Mouse (Mus musculus): Measurements from ENCODE around the gene Spon1. TPM values are rescaled to one million over a fixed set of nuclear protein-coding genes. Genes with fewer than 3 reads are reported as not detected.
A peak's percentile ranks its signal among the peaks of the same experiment; 100 is the strongest.

Spon1 gene
- polyA plus RNA-seq, 2 experiments: 9.0 to 13.8 TPM

GRCm38 (mm10) chr7:114063534-114063933, 297.7 kb downstream of the Spon1 start:
- Histone ChIP-seq H3K4me1 (ENCODE audit: control insufficient read depth, insufficient read depth, low read length) (peaks cover 14% of the 10 kb centered on the region), H3K9ac (ENCODE audit: low read depth, low read length, severe bottlenecking) (no peak overlapping the region), H3K4me2 (replicated peaks; ENCODE audit: low read depth, low read length, severe bottlenecking) (no peak overlapping the region), H3K36me3 (ENCODE audit: control insufficient read depth, insufficient read depth, low read length) (no peaks in the 10 kb centered on the region), H3K27ac (replicated peaks; ENCODE audit: low read depth, low read length) (no peak overlapping the region), H3K9me3 (ENCODE audit: control insufficient read depth, low read length) (no peaks in the 10 kb centered on the region), H3K27me3 (ENCODE audit: control insufficient read depth, insufficient read depth, low read length) (no peaks in the 10 kb centered on the region), H3K4me3 (replicated peaks; ENCODE audit: low read length) (no peak overlapping the region)
- no peak for ATAC-seq (ENCODE audit: low FRiP score, low read depth)
- WGBS: 50% methylated on average over 8 of the region's 8 CpGs
- no peak for DNase-seq (ENCODE audit: low spot score)
- TF ChIP-seq POLR2A (IDR thresholded peaks at IDR 0.05; ENCODE audit: borderline replicate concordance, extremely low read depth, insufficient read depth, insufficient read length): no peak

GRCm38 (mm10) chr7:114063966-114064365, 298.2 kb downstream of the Spon1 start:
- no peaks in the 10 kb centered on the region for H3K9me3 ChIP-seq (ENCODE audit: control insufficient read depth, low read length)
- H3K27ac ChIP-seq (replicated peaks; ENCODE audit: low read depth, low read length): no peak overlapping the region
- 70% methylated on average over 6 of the region's 6 CpGs for WGBS
- no peak overlapping the region for H3K4me3 ChIP-seq (replicated peaks; ENCODE audit: low read length)
- DNase-seq (ENCODE audit: low spot score) (no peak), ATAC-seq (ENCODE audit: low FRiP score, low read depth) (no peak)
- TF ChIP-seq POLR2A (IDR thresholded peaks at IDR 0.05; ENCODE audit: borderline replicate concordance, extremely low read depth, insufficient read depth, insufficient read length): no peak
- no peaks in the 10 kb centered on the region for H3K27me3 ChIP-seq (ENCODE audit: control insufficient read depth, insufficient read depth, low read length)
- no peak overlapping the region for H3K9ac ChIP-seq (ENCODE audit: low read depth, low read length, severe bottlenecking)
- no peak overlapping the region for H3K4me2 ChIP-seq (replicated peaks; ENCODE audit: low read depth, low read length, severe bottlenecking)
- peaks cover 14% of the 10 kb centered on the region for H3K4me1 ChIP-seq (ENCODE audit: control insufficient read depth, insufficient read depth, low read length)
- no peaks in the 10 kb centered on the region for H3K36me3 ChIP-seq (ENCODE audit: control insufficient read depth, insufficient read depth, low read length)

GRCm38 (mm10) chr7:114065407-114066185, 299.8 kb downstream of the Spon1 start:
- H3K27ac ChIP-seq (replicated peaks; ENCODE audit: low read depth, low read length): no peak overlapping the region
- peaks cover 14% of the 10 kb centered on the region for H3K4me1 ChIP-seq (ENCODE audit: control insufficient read depth, insufficient read depth, low read length)
- H3K4me3 ChIP-seq (replicated peaks; ENCODE audit: low read length): no peak overlapping the region
- H3K27me3 ChIP-seq (ENCODE audit: control insufficient read depth, insufficient read depth, low read length): no peaks in the 10 kb centered on the region
- H3K36me3 ChIP-seq (ENCODE audit: control insufficient read depth, insufficient read depth, low read length): no peaks in the 10 kb centered on the region
- peak; percentile 22 for DNase-seq (ENCODE audit: low spot score)
- 24% methylated on average over 11 of the region's 11 CpGs for WGBS
- H3K9ac ChIP-seq (ENCODE audit: low read depth, low read length, severe bottlenecking): no peak overlapping the region
- TF ChIP-seq POLR2A (IDR thresholded peaks at IDR 0.05; ENCODE audit: borderline replicate concordance, extremely low read depth, insufficient read depth, insufficient read length): no peak
- peak overlapping the region; percentile 21; the same call in 1 of the 2 replicates for H3K4me2 ChIP-seq (replicated peaks; ENCODE audit: low read depth, low read length, severe bottlenecking)
- no peak for ATAC-seq (ENCODE audit: low FRiP score, low read depth)
- H3K9me3 ChIP-seq (ENCODE audit: control insufficient read depth, low read length): no peaks in the 10 kb centered on the region

- whole genome bisulfite sequencing: 5% methylated on average over 14 of the region's 14 CpGs
- H3K27ac ChIP-seq (replicated peaks; ENCODE audit: low read depth, low read length): no peak overlapping the region
Measured at GRCm38 (mm10) chr7:114066529-114067178, 300.9 kb downstream of the Spon1 start.

GRCm38 (mm10) chr7:114068956-114069533, 303.2 kb downstream of the Spon1 start:
- Histone ChIP-seq H3K36me3 (ENCODE audit: control insufficient read depth, insufficient read depth, low read length) (no peaks in the 10 kb centered on the region), H3K4me1 (ENCODE audit: control insufficient read depth, insufficient read depth, low read length) (peaks cover 26% of the 10 kb centered on the region), H3K27me3 (ENCODE audit: control insufficient read depth, insufficient read depth, low read length) (no peaks in the 10 kb centered on the region), H3K4me2 (replicated peaks; ENCODE audit: low read depth, low read length, severe bottlenecking) (no peak overlapping the region), H3K9ac (ENCODE audit: low read depth, low read length, severe bottlenecking) (no peak overlapping the region), H3K27ac (replicated peaks; ENCODE audit: low read depth, low read length) (no peak overlapping the region), H3K9me3 (ENCODE audit: control insufficient read depth, low read length) (no peaks in the 10 kb centered on the region), H3K4me3 (replicated peaks; ENCODE audit: low read length) (no peak overlapping the region)
- WGBS: 71% methylated on average over 11 of the region's 11 CpGs
- DNase-seq (ENCODE audit: low spot score): no peak
- no peak for ATAC-seq (ENCODE audit: low FRiP score, low read depth)
- no peak for TF ChIP-seq POLR2A (IDR thresholded peaks at IDR 0.05; ENCODE audit: borderline replicate concordance, extremely low read depth, insufficient read depth, insufficient read length)

More at GRCm38 (mm10) chr7:114066529-114067178, 300.9 kb downstream of the Spon1 start:
- DNase-seq (ENCODE audit: low spot score): peak; percentile 76
- Histone ChIP-seq H3K4me2 (replicated peaks; ENCODE audit: low read depth, low read length, severe bottlenecking) (peak overlapping the region; percentile 49), H3K9me3 (ENCODE audit: control insufficient read depth, low read length) (no peaks in the 10 kb centered on the region), H3K36me3 (ENCODE audit: control insufficient read depth, insufficient read depth, low read length) (no peaks in the 10 kb centered on the region), H3K4me3 (replicated peaks; ENCODE audit: low read length) (peak overlapping the region; percentile 27), H3K4me1 (ENCODE audit: control insufficient read depth, insufficient read depth, low read length) (peaks cover 18% of the 10 kb centered on the region), H3K27me3 (ENCODE audit: control insufficient read depth, insufficient read depth, low read length) (no peaks in the 10 kb centered on the region), H3K9ac (ENCODE audit: low read depth, low read length, severe bottlenecking) (peak overlapping the region; percentile 38; the same call in 1 of the 2 replicates)
- peak; percentile 71; the same call in 1 of the 2 replicates for ATAC-seq (ENCODE audit: low FRiP score, low read depth)
- TF ChIP-seq POLR2A (IDR thresholded peaks at IDR 0.05; ENCODE audit: borderline replicate concordance, extremely low read depth, insufficient read depth, insufficient read length): no peak

All from limb, embryonic 14.5 days (tissue).